Mouse (Mus musculus): ENCODE results near the gene Agl.

The Agl gene

GRCm38 (mm10) chr3:116807811-116808506 is at the start of gene Agl:
Agl (minus strand) TSS chr3:116808166.
- DNase-seq (ENCODE audit: low spot score in 2 of 2), result peak; percentile 83 to 87

- no peak for DNase-seq (ENCODE audit: low spot score in 2 of 2)
Observed at GRCm38 (mm10) chr3:116857611-116858010, 49.6 kb upstream of the Agl start.

GRCm38 (mm10) chr3:116852421-116852820 is 44.5 kb upstream of the Agl start:
- DNase-seq (ENCODE audit: low spot score in 2 of 2), result no peak

GRCm38 (mm10) chr3:116850376-116850775 is 42.4 kb upstream of the Agl start:
- no peak for DNase-seq (ENCODE audit: low spot score in 2 of 2)

- no peak for DNase-seq (ENCODE audit: low spot score in 2 of 2)
Observed at GRCm38 (mm10) chr3:116848936-116849335, 41.0 kb upstream of the Agl start.

GRCm38 (mm10) chr3:116848099-116848498 is 40.1 kb upstream of the Agl start:
- DNase-seq (ENCODE audit: low spot score in 2 of 2), result no peak

GRCm38 (mm10) chr3:116846084-116846483 is 38.1 kb upstream of the Agl start:
- DNase-seq (ENCODE audit: low spot score in 2 of 2), result no peak

- no peak for DNase-seq (ENCODE audit: low spot score in 2 of 2)
Observed at GRCm38 (mm10) chr3:116844880-116845579, 37.1 kb upstream of the Agl start.

GRCm38 (mm10) chr3:116841311-116841710 is 33.3 kb upstream of the Agl start:
- DNase-seq (ENCODE audit: low spot score in 2 of 2), result no peak

- DNase-seq (ENCODE audit: low spot score in 2 of 2), result no peak
Observed at GRCm38 (mm10) chr3:116836681-116837475, 28.9 kb upstream of the Agl start.

- peak; percentile 89 to 93 for DNase-seq (ENCODE audit: low spot score in 2 of 2)
Observed at GRCm38 (mm10) chr3:116835770-116836680, 28.1 kb upstream of the Agl start.

GRCm38 (mm10) chr3:116835350-116835749 is 27.4 kb upstream of the Agl start:
- DNase-seq (ENCODE audit: low spot score in 2 of 2), result no peak

- no peak for DNase-seq (ENCODE audit: low spot score in 2 of 2)
Observed at GRCm38 (mm10) chr3:116834241-116834640, 26.3 kb upstream of the Agl start.

GRCm38 (mm10) chr3:116833491-116833890 is 25.5 kb upstream of the Agl start:
- no peak for DNase-seq (ENCODE audit: low spot score in 2 of 2)

- peak; percentile 18 to 39 for DNase-seq (ENCODE audit: low spot score in 2 of 2)
Observed at GRCm38 (mm10) chr3:116832526-116833310, 24.8 kb upstream of the Agl start.

GRCm38 (mm10) chr3:116831324-116831723 is 23.4 kb upstream of the Agl start:
- DNase-seq (ENCODE audit: low spot score in 2 of 2), result no peak

- no peak for DNase-seq (ENCODE audit: low spot score in 2 of 2)
Observed at GRCm38 (mm10) chr3:116829274-116829920, 21.4 kb upstream of the Agl start.

- no peak for DNase-seq (ENCODE audit: low spot score in 2 of 2)
Observed at GRCm38 (mm10) chr3:116826471-116827215, 18.7 kb upstream of the Agl start.

GRCm38 (mm10) chr3:116817231-116817630 is 9.3 kb upstream of the Agl start:
- DNase-seq (ENCODE audit: low spot score in 2 of 2), result no peak
